Mouse (Mus musculus) forebrain, embryonic 13.5 days (tissue): ENCODE measurements at regions not wholly inside any gene's neighbourhood (a gene's known extent, or its start where the extent isn't known, plus 50 kb on each side); places are given as distances from the start of the nearest gene placed in this dataset.
A peak's percentile ranks its signal among the peaks of the same experiment; 100 is the strongest.

Source experiments
- ATAC-seq: fragments of 200-750 bp; cut with Nextera tagmentation; 2 replicates; pipeline ENCODE4 v1.8.0; 2017
- H3K27ac ChIP-seq: fragments of 300-500 bp; sonication (generic); 2 replicates; pipeline ENCODE4 v1.5.1; 2015; ENCODE audit warnings: inconsistent platforms, mild to moderate bottlenecking, moderate library complexity
- H3K27me3 ChIP-seq: fragments of 300-500 bp; sonication (generic); 2 replicates; pipeline ENCODE4 v1.6.1; 2015; ENCODE audit warnings: mild to moderate bottlenecking, inconsistent platforms
- H3K36me3 ChIP-seq: fragments of 300-500 bp; sonication (generic); 2 replicates; pipeline ENCODE4 v1.6.1; 2015; ENCODE audit warnings: mild to moderate bottlenecking, inconsistent platforms; ENCODE audit not compliant: poor library complexity, severe bottlenecking
- H3K4me1 ChIP-seq: fragments of 300-500 bp; sonication (generic); 2 replicates; pipeline ENCODE4 v1.6.1; 2015; ENCODE audit warnings: inconsistent platforms
- H3K4me2 ChIP-seq: fragments of 300-500 bp; sonication (generic); 2 replicates; pipeline ENCODE4 v1.6.1; 2015; ENCODE audit warnings: inconsistent platforms, mild to moderate bottlenecking, moderate library complexity
- H3K4me3 ChIP-seq: fragments of 300-500 bp; sonication (generic); 2 replicates; pipeline ENCODE4 v1.5.1; 2015; ENCODE audit warnings: mild to moderate bottlenecking, inconsistent platforms
- H3K9ac ChIP-seq: fragments of 300-500 bp; sonication (generic); 2 replicates; pipeline ENCODE4 v1.6.1; 2015; ENCODE audit warnings: mild to moderate bottlenecking, inconsistent platforms
- H3K9me3 ChIP-seq: fragments of 300-500 bp; sonication (generic); replicated peaks from 2 replicates; pipeline ENCODE4 v1.6.1; 2016; ENCODE audit warnings: inconsistent platforms
- WGBS: fragments of 180-500 bp; shearing (Covaris S2); methylation state at CpG from one replicate; pipeline ENCODE4 v1.1.7; 2015; 5-methylcytosine and 5-hydroxymethylcytosine counted together

DNA sequence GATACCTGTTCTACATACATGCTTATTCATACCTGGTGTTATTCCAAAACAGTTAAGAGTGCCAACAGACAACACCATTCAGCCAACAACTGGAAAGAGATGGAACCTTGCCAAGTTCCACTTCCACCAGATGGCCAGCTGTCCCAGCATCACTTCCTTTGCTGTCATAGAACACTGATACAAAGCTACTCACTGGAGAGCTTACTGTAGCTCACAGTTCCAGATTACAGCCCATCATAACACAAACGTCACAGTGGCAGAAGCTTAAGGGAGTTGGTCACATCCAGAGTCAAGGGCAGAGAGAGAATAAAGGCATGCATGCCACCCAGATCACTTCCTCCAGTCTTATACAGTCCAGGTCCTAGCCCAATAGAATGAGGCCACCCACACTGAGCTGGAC, 84.0 kb upstream of the Dlx6 start:
- Histone ChIP-seq H3K4me3 (no peak overlapping the region), H3K36me3 (no peaks in the 10 kb centered on the region), H3K9me3 (no peaks in the 10 kb centered on the region), H3K9ac (no peak overlapping the region), H3K4me2 (no peak overlapping the region), H3K4me1 (peaks cover 11% of the 10 kb centered on the region; the same call in 1 of the 2 replicates), H3K27me3 (no peaks in the 10 kb centered on the region), H3K27ac (no peak overlapping the region)
- 69% methylated on average over 1 of the region's 1 CpGs for WGBS
- no peak for ATAC-seq

DNA sequence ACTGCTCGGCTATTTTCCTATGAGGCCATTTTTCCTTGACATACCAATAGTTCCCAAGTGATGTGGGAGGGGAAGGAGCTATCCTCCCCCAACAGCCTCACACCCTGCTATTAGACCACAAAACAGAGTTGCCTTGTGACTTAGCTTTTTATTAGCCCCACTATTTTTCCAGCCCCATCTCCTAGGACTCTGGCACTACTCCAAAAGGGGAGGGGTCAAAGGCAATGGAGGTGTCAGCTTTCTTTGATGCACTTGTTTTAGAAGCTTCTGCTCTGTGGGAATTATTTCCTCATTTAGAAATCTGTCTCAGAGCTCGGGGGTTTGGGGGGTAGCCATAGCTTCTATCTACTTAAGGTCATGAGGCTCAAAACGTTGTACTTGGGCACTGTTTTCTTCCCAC, 81.6 kb upstream of the Dlx6 start:
- no peak overlapping the region for H3K4me3 ChIP-seq
- 39% methylated on average over 3 of the region's 3 CpGs for WGBS
- ATAC-seq = no peak
- no peak overlapping the region for H3K4me2 ChIP-seq
- no peak overlapping the region for H3K27ac ChIP-seq
- H3K27me3 ChIP-seq = no peaks in the 10 kb centered on the region
- no peak overlapping the region for H3K9ac ChIP-seq
- H3K9me3 ChIP-seq = no peaks in the 10 kb centered on the region
- H3K4me1 ChIP-seq = peaks cover 11% of the 10 kb centered on the region; the same call in 1 of the 2 replicates
- no peaks in the 10 kb centered on the region for H3K36me3 ChIP-seq

GRCm38 (mm10) chr6:6785939-6786490, 77.1 kb upstream of the Dlx6 start:
- Histone ChIP-seq H3K9me3 (no peaks in the 10 kb centered on the region), H3K27ac (no peak overlapping the region), H3K27me3 (no peaks in the 10 kb centered on the region), H3K4me1 (peaks cover 18% of the 10 kb centered on the region; the same call in 1 of the 2 replicates), H3K9ac (no peak overlapping the region), H3K36me3 (no peaks in the 10 kb centered on the region), H3K4me2 (no peak overlapping the region), H3K4me3 (no peak overlapping the region)
- peak; percentile 33; the same call in 1 of the 2 replicates for ATAC-seq
- WGBS = 16% methylated on average over 1 of the region's 1 CpGs

DNA sequence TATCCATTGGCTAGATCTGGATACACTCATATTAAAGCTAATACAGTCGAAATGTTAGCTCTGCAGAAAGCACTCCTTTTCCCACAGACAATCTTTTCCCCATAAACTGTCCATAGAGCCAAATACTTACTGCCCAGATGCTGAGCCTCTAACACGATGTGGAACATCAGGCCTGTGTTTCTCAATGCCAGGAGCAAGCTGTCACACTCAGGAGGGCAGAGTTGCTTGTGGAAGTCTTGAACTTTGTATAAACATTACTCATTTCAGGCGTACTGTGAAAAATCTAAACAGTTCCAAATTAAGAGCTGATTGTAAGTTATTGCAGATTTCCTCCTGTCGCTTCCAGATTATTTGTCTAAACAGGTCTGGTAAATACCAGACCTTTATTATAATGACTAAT, 75.6 kb upstream of the Dlx6 start:
- H3K9ac ChIP-seq = no peak overlapping the region
- H3K9me3 ChIP-seq = no peaks in the 10 kb centered on the region
- H3K4me2 ChIP-seq = no peak overlapping the region
- no peak overlapping the region for H3K4me3 ChIP-seq
- 0 out of 2 replicates have a peak, but pooled peaks cover 8% of the 10 kb centered on the region for H3K4me1 ChIP-seq
- H3K27ac ChIP-seq = no peak overlapping the region
- H3K36me3 ChIP-seq = no peaks in the 10 kb centered on the region
- no peak for ATAC-seq
- 72% methylated on average over 4 of the region's 4 CpGs for whole genome bisulfite sequencing
- H3K27me3 ChIP-seq = no peaks in the 10 kb centered on the region

DNA sequence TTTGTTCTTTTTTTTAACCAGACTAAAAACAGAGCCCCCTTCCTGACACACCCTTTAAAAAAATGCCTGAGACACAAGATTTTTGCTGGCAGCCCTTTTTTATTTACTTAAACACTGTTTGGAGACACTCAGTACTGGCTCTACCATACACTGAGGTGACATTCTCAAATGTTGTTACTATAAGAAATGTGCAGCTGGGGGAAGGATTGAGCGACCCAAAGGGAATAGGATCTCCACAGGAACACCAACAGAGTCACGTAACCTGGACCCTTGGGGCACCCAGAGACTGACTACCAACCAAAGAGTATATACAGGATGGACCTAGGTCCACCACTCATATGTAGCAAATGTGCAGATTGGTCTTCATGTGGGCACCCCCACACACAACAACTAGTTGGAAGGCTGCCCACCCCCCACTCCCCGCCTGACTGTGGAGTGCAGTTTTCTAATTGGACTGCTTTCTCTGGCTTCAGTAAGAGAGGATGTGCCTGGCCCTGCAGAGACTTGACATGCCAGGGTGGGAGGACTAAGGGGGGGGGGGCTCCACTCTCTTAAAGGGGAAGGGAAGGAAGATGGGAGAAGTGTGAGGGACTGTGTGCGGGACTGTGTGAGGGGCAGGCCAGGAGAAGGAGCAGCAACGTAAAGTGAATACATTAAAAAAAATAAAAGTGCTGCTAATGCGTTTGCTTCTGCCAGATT, 68.7 kb upstream of the Dlx6 start:
- Histone ChIP-seq H3K4me3 (no peak overlapping the region), H3K9ac (no peak overlapping the region), H3K4me2 (no peak overlapping the region), H3K36me3 (no peaks in the 10 kb centered on the region), H3K9me3 (no peaks in the 10 kb centered on the region), H3K27ac (no peak overlapping the region), H3K4me1 (peaks cover 4% of the 10 kb centered on the region; the same call in 1 of the 2 replicates), H3K27me3 (no peaks in the 10 kb centered on the region)
- ATAC-seq = peak; percentile 50; the same call in 1 of the 2 replicates
- 51% methylated on average over 6 of the region's 6 CpGs for WGBS

- WGBS = 93% methylated on average over 2 of the region's 2 CpGs
- Histone ChIP-seq H3K4me2 (no peak overlapping the region), H3K9ac (no peak overlapping the region), H3K27ac (no peak overlapping the region), H3K36me3 (no peaks in the 10 kb centered on the region), H3K4me1 (no peaks in the 10 kb centered on the region), H3K27me3 (no peaks in the 10 kb centered on the region), H3K9me3 (no peaks in the 10 kb centered on the region), H3K4me3 (no peak overlapping the region)
- 0 out of 2 replicates have a peak, but pooled peaks have one; percentile 46 for ATAC-seq
These were observed 62.8 kb upstream of the Dlx6 start for GRCm38 (mm10) chr6:6800377-6800776.

- Histone ChIP-seq H3K36me3 (no peaks in the 10 kb centered on the region), H3K9ac (no peak overlapping the region), H3K4me2 (no peak overlapping the region), H3K4me1 (no peaks in the 10 kb centered on the region), H3K4me3 (no peak overlapping the region), H3K9me3 (no peaks in the 10 kb centered on the region), H3K27me3 (no peaks in the 10 kb centered on the region), H3K27ac (no peak overlapping the region)
- ATAC-seq = no peak
- 90% methylated on average over 15 of the region's 15 CpGs for WGBS
These were observed 61.4 kb upstream of the Dlx6 start for GRCm38 (mm10) chr6:6801563-6802259.
